Mouse (Mus musculus) testis, adult 2 months (tissue): Measurements from ENCODE around the gene Tmem19.

Experiments
- CTCF ChIP-seq: fragments of 200-500 bp; IDR thresholded peaks from 2 replicates; pipeline ENCODE4 v1.5.1; 2012; ENCODE audit warnings: low read depth, mild to moderate bottlenecking, inconsistent platforms, low read length, moderate library complexity; ENCODE audit not compliant: control insufficient read depth, insufficient read depth, insufficient replicate concordance
- POLR2A ChIP-seq: fragments of 200-500 bp; IDR thresholded peaks from 2 replicates; pipeline ENCODE4 v1.6.1; 2012; ENCODE audit warnings: low read depth, mild to moderate bottlenecking, inconsistent platforms, low read length, moderate library complexity; ENCODE audit not compliant: control insufficient read depth

DNA sequence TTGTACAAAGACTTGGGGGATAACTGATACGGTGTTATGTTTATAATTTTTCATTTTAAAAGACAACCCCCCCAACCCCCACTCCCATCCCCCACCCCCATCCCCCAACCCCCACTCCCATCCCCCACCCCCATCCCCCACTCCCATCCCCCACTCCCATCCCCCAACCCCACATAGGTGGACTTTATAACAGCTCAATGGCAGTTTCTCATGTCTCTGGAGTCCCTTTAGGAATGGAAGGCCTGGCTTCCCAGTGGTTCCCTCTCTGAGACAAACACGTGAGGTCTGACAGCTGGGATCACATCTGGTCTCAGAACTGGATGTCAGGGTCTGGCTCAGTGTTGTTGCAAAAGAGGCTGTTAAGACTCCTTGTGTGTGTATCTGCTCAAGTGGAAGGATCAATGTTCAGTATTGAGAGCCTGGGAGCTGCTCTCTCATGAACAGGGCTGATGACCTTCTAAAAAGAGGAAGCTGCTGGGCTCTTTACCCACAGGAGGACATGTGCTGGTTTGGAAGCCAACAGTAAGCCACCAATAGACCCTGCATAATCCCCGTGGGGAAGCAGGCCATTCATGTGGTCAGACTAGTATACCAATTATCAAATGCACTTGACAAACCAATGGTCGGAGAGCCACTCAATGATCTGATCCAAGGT, 19.4 kb downstream of the Tmem19 start:
- TF ChIP-seq CTCF (no peak), POLR2A (no peak)
